Mouse (Mus musculus): ENCODE measurements at regions not wholly inside any gene's neighbourhood (a gene's known extent, or its start where the extent isn't known, plus 50 kb on each side); places are given as distances from the start of the nearest gene placed in this dataset.

DNA sequence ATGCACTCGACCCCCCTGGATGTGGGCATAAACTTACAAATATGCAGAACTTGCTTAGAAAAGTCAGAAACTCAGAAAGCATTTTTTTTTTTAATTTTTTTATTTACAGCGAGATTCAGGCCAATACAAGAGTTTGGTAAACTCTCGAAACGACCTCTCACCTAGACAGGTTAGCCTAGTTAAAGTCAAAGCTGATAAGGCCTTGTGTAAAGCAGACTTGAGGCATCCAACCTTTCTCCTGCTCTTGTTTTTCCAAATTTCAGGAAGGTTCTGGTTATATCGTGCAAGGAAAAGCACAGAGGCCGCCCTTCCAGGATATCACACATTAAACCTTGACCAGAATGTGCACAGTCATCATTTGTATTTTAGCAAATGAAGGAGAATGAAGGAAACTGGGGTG, 315.8 kb downstream of the Etnk1 start:
- TF ChIP-seq POLR2A (IDR thresholded peaks at IDR 0.05; ENCODE audit: insufficient read depth, low read depth, low read length) (no peak), CTCF (IDR thresholded peaks at IDR 0.05) (no peak), EP300 (IDR thresholded peaks at IDR 0.05; ENCODE audit: insufficient read depth, low read depth, low read length) (no peak)
